Mouse (Mus musculus) bone marrow macrophage, adult 2 months (primary cell): ENCODE measurements around the gene Myrip.

Source experiments
- CTCF ChIP-seq: IDR thresholded peaks from 2 replicates; pipeline ENCODE4 v1.5.1; 2012; ENCODE audit warnings: low read depth, mild to moderate bottlenecking, low read length, moderate library complexity
- POLR2A ChIP-seq: IDR thresholded peaks from 2 replicates; pipeline ENCODE4 v1.6.1; 2012; ENCODE audit warnings: mild to moderate bottlenecking, low read depth, low read length, borderline replicate concordance

DNA sequence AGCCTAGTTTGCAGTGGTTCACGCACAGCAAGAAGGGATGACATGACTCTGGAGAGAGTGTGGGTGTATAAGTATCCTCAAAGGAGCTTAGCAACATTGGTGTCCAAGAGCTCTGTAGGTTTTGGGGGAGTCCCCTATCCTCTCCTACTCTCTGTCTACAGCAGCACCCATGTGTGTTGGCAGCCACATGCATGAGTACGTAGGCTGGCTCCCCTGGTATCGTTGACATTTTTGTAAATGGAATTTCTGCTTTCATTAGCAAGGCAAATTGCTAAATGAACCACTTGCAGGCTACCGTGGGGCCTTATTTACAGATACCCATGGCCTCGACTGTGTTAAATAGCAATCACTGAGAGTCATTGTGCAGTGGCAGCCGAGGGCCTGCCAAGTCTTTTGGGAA is 71.0 kb downstream of the Myrip start:
- no peak for TF ChIP-seq CTCF
- TF ChIP-seq POLR2A: no peak
